Mouse (Mus musculus): ENCODE data around the gene Ric1. TPM values are rescaled to one million over a fixed set of nuclear protein-coding genes. Genes with fewer than 3 reads are reported as not detected.

Gene Ric1
- polyA plus RNA-seq, 1 experiment: 8.9 TPM

DNA sequence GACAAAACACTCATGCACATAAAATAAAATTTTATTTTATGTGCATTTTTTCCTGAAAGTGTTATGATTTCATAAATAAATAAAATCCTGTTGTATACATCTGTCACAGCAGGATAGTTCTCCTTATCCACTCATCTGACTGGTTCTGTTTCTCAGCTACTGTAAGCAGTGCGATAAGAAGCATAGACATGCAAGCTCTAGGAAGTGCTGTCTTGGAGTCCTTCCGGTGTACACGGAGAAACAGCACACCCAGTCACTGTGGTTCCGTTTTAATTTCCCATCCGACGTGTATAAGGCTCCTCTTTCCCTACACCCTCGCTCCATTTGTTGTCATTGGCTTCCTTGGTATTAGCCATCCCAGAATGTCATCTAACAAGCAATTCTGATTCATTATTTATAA is 24.2 kb upstream of the Ric1 start:
- H3K4me3 ChIP-seq (ENCODE audit: insufficient read depth, low read depth, low read length): no peak overlapping the region
- no peak for DNase-seq
- TF ChIP-seq CTCF (conservative IDR thresholded peaks at IDR 0.05; ENCODE audit: insufficient read depth, insufficient read length, low read depth, low read length) (no peak), POLR2A (IDR thresholded peaks at IDR 0.05; ENCODE audit: low read depth, low read length) (no peak)
- no peak overlapping the region for H3K27ac ChIP-seq (ENCODE audit: insufficient read depth, low read depth, low read length)
- no peaks in the 10 kb centered on the region for H3K36me3 ChIP-seq (ENCODE audit: control insufficient read depth, insufficient read depth, low read length)
- 70% methylated on average over 7 of the region's 7 CpGs for WGBS
- H3K4me1 ChIP-seq (ENCODE audit: control insufficient read depth, insufficient read depth, low read length): peaks cover 11% of the 10 kb centered on the region
- H3K27me3 ChIP-seq (replicated peaks; ENCODE audit: control insufficient read depth, insufficient read depth, low read length): no peaks in the 10 kb centered on the region

DNA sequence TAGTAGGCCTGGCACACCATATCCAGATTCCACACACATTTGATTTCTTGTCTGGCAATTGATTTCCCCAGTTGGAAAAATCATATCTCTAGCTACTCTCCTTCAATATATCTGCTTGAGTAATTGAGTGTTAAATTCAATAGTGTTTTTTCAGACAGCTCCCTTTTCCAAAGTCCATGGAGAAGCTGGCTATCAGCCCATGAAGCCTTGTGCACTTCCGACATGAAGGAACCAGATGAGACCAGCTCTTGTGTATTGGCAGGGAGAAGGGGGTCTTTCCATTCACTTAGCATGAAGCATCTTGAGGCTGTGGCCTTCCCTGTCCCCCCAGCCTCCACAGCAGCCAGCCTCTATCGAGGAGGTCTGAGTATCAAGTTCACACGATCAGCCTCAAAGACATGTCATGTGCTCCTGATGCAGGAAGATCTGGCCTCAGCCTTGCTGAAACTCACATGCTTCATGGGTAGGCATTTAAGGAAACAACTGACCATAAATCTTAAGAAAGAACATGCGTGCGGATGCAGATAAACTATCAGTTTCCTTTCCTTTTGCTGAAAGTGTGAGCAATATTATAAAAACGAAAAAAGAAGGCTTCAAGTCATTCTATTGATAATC is 23.1 kb upstream of the Ric1 start:
- no peak overlapping the region for H3K4me3 ChIP-seq (ENCODE audit: insufficient read depth, low read depth, low read length)
- no peaks in the 10 kb centered on the region for H3K27me3 ChIP-seq (replicated peaks; ENCODE audit: control insufficient read depth, insufficient read depth, low read length)
- no peaks in the 10 kb centered on the region for H3K36me3 ChIP-seq (ENCODE audit: control insufficient read depth, insufficient read depth, low read length)
- WGBS: 39% methylated on average over 6 of the region's 6 CpGs
- peak; percentile 58 for DNase-seq
- H3K4me1 ChIP-seq (ENCODE audit: control insufficient read depth, insufficient read depth, low read length): peaks cover 11% of the 10 kb centered on the region
- peak overlapping the region; percentile 42 for H3K27ac ChIP-seq (ENCODE audit: insufficient read depth, low read depth, low read length)
- TF ChIP-seq CTCF (conservative IDR thresholded peaks at IDR 0.05; ENCODE audit: insufficient read depth, insufficient read length, low read depth, low read length) (no peak), POLR2A (IDR thresholded peaks at IDR 0.05; ENCODE audit: low read depth, low read length) (no peak)

DNA sequence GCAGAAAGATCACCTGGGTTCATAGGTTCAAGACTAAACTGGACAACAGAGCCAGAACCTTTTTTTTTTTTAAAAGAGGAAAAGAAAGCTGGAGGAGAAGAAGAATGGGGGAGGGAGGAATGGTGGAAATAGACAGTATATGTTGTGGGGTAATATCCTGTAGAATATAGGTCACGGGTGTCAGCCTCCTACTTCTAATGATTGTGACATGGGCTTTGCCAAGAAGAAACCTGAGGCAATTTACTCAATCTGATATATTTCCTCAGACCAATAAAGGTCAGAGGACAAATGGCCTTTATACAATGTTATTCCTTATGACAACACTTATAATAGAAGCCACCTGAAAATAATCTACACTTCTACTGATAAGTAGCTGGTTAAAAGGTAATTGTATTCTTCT is 21.7 kb upstream of the Ric1 start:
- Histone ChIP-seq H3K27me3 (replicated peaks; ENCODE audit: control insufficient read depth, insufficient read depth, low read length) (no peaks in the 10 kb centered on the region), H3K36me3 (ENCODE audit: control insufficient read depth, insufficient read depth, low read length) (no peaks in the 10 kb centered on the region), H3K27ac (ENCODE audit: insufficient read depth, low read depth, low read length) (no peak overlapping the region), H3K4me3 (ENCODE audit: insufficient read depth, low read depth, low read length) (no peak overlapping the region), H3K4me1 (ENCODE audit: control insufficient read depth, insufficient read depth, low read length) (peaks cover 11% of the 10 kb centered on the region)
- no peak for DNase-seq
- no peak for TF ChIP-seq CTCF (conservative IDR thresholded peaks at IDR 0.05; ENCODE audit: insufficient read depth, insufficient read length, low read depth, low read length)
- no peak for TF ChIP-seq POLR2A (IDR thresholded peaks at IDR 0.05; ENCODE audit: low read depth, low read length)
- WGBS: 86% methylated on average over 1 of the region's 1 CpGs

DNA sequence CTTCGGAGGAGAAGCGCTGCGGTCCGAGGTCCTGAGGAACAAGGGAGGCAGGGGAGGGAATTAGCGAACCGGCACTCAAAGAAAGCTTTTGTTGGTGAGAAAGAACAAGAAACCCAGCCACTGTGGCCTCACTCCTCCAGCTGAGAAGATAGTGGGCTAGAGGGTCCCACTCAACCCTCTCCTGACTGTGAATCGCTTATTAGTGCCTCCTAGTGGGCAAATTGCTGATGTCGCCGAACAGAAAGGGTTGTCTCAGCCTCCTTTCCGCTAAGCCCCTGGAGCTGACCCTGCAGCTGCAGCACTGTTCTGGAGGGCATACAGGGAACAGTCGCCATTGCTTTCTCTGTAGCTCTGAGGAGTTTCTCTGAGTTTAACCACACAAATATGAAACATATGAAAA is 21.0 kb upstream of the Ric1 start:
- DNase-seq: peak; percentile 46
- no peak overlapping the region for H3K27ac ChIP-seq (ENCODE audit: insufficient read depth, low read depth, low read length)
- TF ChIP-seq CTCF (conservative IDR thresholded peaks at IDR 0.05; ENCODE audit: insufficient read depth, insufficient read length, low read depth, low read length) (peak; percentile 56), POLR2A (IDR thresholded peaks at IDR 0.05; ENCODE audit: low read depth, low read length) (no peak)
- 33% methylated on average over 11 of the region's 11 CpGs for WGBS
- no peaks in the 10 kb centered on the region for H3K27me3 ChIP-seq (replicated peaks; ENCODE audit: control insufficient read depth, insufficient read depth, low read length)
- peak overlapping the region; percentile 39 for H3K4me3 ChIP-seq (ENCODE audit: insufficient read depth, low read depth, low read length)
- peaks cover 8% of the 10 kb centered on the region for H3K4me1 ChIP-seq (ENCODE audit: control insufficient read depth, insufficient read depth, low read length)
- H3K36me3 ChIP-seq (ENCODE audit: control insufficient read depth, insufficient read depth, low read length): no peaks in the 10 kb centered on the region

DNA sequence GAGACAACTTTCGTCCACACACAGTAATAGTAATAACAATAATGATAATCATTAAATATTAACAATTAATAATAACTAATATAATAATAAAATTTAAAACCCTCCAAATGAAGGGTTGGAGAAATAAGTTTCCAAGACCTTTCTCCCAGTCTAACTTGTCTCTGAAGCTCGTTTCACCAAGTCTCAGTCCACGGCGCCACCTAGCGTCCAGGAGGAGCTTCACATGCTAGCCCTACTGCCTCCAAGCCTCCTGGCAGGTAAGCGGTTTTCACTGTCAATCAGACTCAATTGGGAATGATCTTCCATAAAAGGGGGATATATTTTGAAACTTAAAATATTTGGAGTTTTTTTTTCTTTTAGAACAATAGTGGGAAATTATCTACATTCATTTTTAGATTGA is 20.6 kb upstream of the Ric1 start:
- H3K4me1 ChIP-seq (ENCODE audit: control insufficient read depth, insufficient read depth, low read length): peaks cover 7% of the 10 kb centered on the region
- no peaks in the 10 kb centered on the region for H3K36me3 ChIP-seq (ENCODE audit: control insufficient read depth, insufficient read depth, low read length)
- 0 out of 2 replicates have a peak overlapping the region, but pooled peaks have one; percentile 39 for H3K4me3 ChIP-seq (ENCODE audit: insufficient read depth, low read depth, low read length)
- no peak overlapping the region for H3K27ac ChIP-seq (ENCODE audit: insufficient read depth, low read depth, low read length)
- peak; percentile 98 for TF ChIP-seq CTCF (conservative IDR thresholded peaks at IDR 0.05; ENCODE audit: insufficient read depth, insufficient read length, low read depth, low read length)
- no peak for TF ChIP-seq POLR2A (IDR thresholded peaks at IDR 0.05; ENCODE audit: low read depth, low read length)
- WGBS: 9% methylated on average over 6 of the region's 6 CpGs
- DNase-seq: peak; percentile 89
- no peaks in the 10 kb centered on the region for H3K27me3 ChIP-seq (replicated peaks; ENCODE audit: control insufficient read depth, insufficient read depth, low read length)

DNA sequence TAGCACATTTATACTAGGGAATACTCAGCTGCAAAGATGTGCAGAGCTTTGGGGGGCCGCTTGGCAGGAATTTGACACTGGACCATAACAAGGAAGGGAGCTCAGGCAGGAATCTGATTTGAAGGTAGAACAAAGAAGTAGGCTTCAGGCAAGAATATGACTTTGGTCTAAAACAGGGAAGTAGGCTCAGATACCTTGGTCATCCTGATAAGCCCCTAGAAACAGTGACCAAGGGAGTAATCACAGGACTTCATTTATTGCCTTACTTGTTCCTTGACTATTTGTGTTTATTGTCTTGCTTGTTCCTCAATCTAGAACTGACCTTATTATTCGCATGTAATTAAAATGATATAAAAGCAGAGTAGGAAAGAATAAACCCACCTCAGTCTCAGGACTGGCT is 18.0 kb upstream of the Ric1 start:
- WGBS: 91% methylated on average over 2 of the region's 2 CpGs
- no peak for DNase-seq
- H3K4me3 ChIP-seq (ENCODE audit: insufficient read depth, low read depth, low read length): no peak overlapping the region
- H3K27me3 ChIP-seq (replicated peaks; ENCODE audit: control insufficient read depth, insufficient read depth, low read length): no peaks in the 10 kb centered on the region
- no peak overlapping the region for H3K27ac ChIP-seq (ENCODE audit: insufficient read depth, low read depth, low read length)
- no peak for TF ChIP-seq POLR2A (IDR thresholded peaks at IDR 0.05; ENCODE audit: low read depth, low read length)
- no peak for TF ChIP-seq CTCF (conservative IDR thresholded peaks at IDR 0.05; ENCODE audit: insufficient read depth, insufficient read length, low read depth, low read length)
- peaks cover under 1% of the 10 kb centered on the region; the same call in 1 of the 2 replicates for H3K4me1 ChIP-seq (ENCODE audit: control insufficient read depth, insufficient read depth, low read length)
- H3K36me3 ChIP-seq (ENCODE audit: control insufficient read depth, insufficient read depth, low read length): no peaks in the 10 kb centered on the region

DNA sequence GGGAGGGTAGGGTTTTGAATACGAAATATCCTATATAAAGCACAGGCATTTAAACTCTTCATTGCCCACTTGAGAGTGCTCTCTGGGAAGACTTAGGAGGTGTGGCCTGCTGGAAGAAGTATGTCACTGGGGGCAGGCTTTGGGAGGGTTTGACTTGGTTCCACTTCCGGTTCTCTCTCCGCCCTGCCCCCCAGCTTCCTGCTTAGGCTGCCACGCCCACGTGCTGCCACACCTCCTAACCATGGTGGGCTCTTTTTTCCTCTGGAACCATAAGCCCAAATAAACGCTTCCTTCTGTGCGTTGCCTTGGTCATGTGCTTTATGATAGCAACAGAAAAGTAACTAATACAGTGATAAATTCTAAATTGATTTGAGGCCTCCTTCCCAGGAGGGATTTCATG is 16.5 kb upstream of the Ric1 start:
- H3K27me3 ChIP-seq (replicated peaks; ENCODE audit: control insufficient read depth, insufficient read depth, low read length): no peaks in the 10 kb centered on the region
- H3K4me1 ChIP-seq (ENCODE audit: control insufficient read depth, insufficient read depth, low read length): no peaks in the 10 kb centered on the region
- H3K4me3 ChIP-seq (ENCODE audit: insufficient read depth, low read depth, low read length): no peak overlapping the region
- no peaks in the 10 kb centered on the region for H3K36me3 ChIP-seq (ENCODE audit: control insufficient read depth, insufficient read depth, low read length)
- DNase-seq: no peak
- TF ChIP-seq CTCF (conservative IDR thresholded peaks at IDR 0.05; ENCODE audit: insufficient read depth, insufficient read length, low read depth, low read length): no peak
- TF ChIP-seq POLR2A (IDR thresholded peaks at IDR 0.05; ENCODE audit: low read depth, low read length): no peak
- no peak overlapping the region for H3K27ac ChIP-seq (ENCODE audit: insufficient read depth, low read depth, low read length)
- 85% methylated on average over 7 of the region's 7 CpGs for WGBS
